Mouse (Mus musculus) ES-Bruce4 (cell line): ENCODE data around the gene Phactr4. TPM values are rescaled to one million over a fixed set of nuclear protein-coding genes. Genes with fewer than 3 reads are reported as not detected.

ENCODE experiments used
- H3K27ac ChIP-seq: 2 replicates; pipeline ENCODE4 v1.5.1; 2012; ENCODE audit warnings: low read length, inconsistent platforms; ENCODE audit not compliant: insufficient read depth
- H3K27me3 ChIP-seq: 2 replicates; pipeline ENCODE4 v1.6.1; 2012; ENCODE audit warnings: mild to moderate bottlenecking, low read length, inconsistent platforms; ENCODE audit not compliant: control insufficient read depth, poor library complexity, insufficient read depth, severe bottlenecking
- H3K36me3 ChIP-seq: 2 replicates; pipeline ENCODE4 v1.6.1; 2012; ENCODE audit warnings: inconsistent platforms, mild to moderate bottlenecking, low read length, moderate library complexity; ENCODE audit not compliant: control insufficient read depth, poor library complexity, insufficient read depth, severe bottlenecking
- H3K4me1 ChIP-seq: one replicate; pipeline ENCODE4 v1.8.1; 2011; ENCODE audit warnings: low read length; ENCODE audit not compliant: control insufficient read depth, insufficient read depth
- H3K4me3 ChIP-seq: 2 replicates; pipeline ENCODE4 v1.5.1; 2011; ENCODE audit warnings: low read depth, mild to moderate bottlenecking, low read length
- H3K9ac ChIP-seq: 2 replicates; pipeline ENCODE4 v1.6.1; 2012; ENCODE audit warnings: low read depth, mild to moderate bottlenecking, inconsistent platforms; ENCODE audit not compliant: poor library complexity, severe bottlenecking
- H3K9me3 ChIP-seq: replicated peaks from 2 replicates; pipeline ENCODE4 v1.6.1; 2012; ENCODE audit warnings: mild to moderate bottlenecking, low read length, inconsistent platforms; ENCODE audit not compliant: control insufficient read depth, poor library complexity, insufficient read depth, severe bottlenecking
- CTCF ChIP-seq: IDR thresholded peaks from one replicate; pipeline ENCODE4 v1.8.1; 2011; ENCODE audit warnings: low read depth, low read length
- EP300 ChIP-seq: IDR thresholded peaks from 2 replicates; pipeline ENCODE4 v1.6.1; 2011; ENCODE audit warnings: low read depth, low read length; ENCODE audit not compliant: insufficient read depth
- POLR2A ChIP-seq: IDR thresholded peaks from one replicate; pipeline ENCODE4 v1.8.1; 2011; ENCODE audit warnings: low read length; ENCODE audit not compliant: insufficient read depth
- polyA plus RNA-seq: library from polyadenylated mRNA; stranded (reverse); fragments of >200 nt; gene quantifications from 2 replicates; pipeline ENCODE4 v1.2.4, GENCODE M21; 2011; ENCODE audit warnings: low read depth; ENCODE audit not compliant: missing spikeins, insufficient read depth, insufficient read length

Gene Phactr4
- polyA plus RNA-seq, 1 experiment = 31.5 TPM

GRCm38 (mm10) chr4:132345135-132345842, 77.0 kb downstream of the Phactr4 start:
- H3K27ac ChIP-seq = peak overlapping the region; percentile 10; the same call in 1 of the 2 replicates
- H3K4me3 ChIP-seq = peak overlapping the region; percentile 92
- no peaks in the 10 kb centered on the region for H3K9me3 ChIP-seq
- H3K9ac ChIP-seq = peak overlapping the region; percentile 92
- H3K27me3 ChIP-seq = no peaks in the 10 kb centered on the region
- H3K4me1 ChIP-seq = peaks cover 11% of the 10 kb centered on the region
- H3K36me3 ChIP-seq = peaks cover 3% of the 10 kb centered on the region
- no peak for TF ChIP-seq POLR2A
- peak; percentile 74 for TF ChIP-seq CTCF

GRCm38 (mm10) chr4:132344403-132345134, 77.7 kb downstream of the Phactr4 start:
- Histone ChIP-seq H3K9ac (peak overlapping the region; percentile 92), H3K36me3 (peaks cover 2% of the 10 kb centered on the region; the same call in 1 of the 2 replicates), H3K9me3 (no peaks in the 10 kb centered on the region), H3K4me3 (peak overlapping the region; percentile 92), H3K27me3 (no peaks in the 10 kb centered on the region), H3K27ac (peak overlapping the region; percentile 10; the same call in 1 of the 2 replicates), H3K4me1 (peaks cover 11% of the 10 kb centered on the region)
- TF ChIP-seq CTCF (no peak), POLR2A (no peak), EP300 (no peak)

- no peaks in the 10 kb centered on the region for H3K9me3 ChIP-seq
- no peak for TF ChIP-seq CTCF
- TF ChIP-seq EP300 = no peak
- TF ChIP-seq POLR2A = no peak
- H3K4me1 ChIP-seq = peaks cover 7% of the 10 kb centered on the region
- H3K4me3 ChIP-seq = no peak overlapping the region
- no peak overlapping the region for H3K9ac ChIP-seq
- peaks cover 20% of the 10 kb centered on the region for H3K36me3 ChIP-seq
- H3K27ac ChIP-seq = no peak overlapping the region
- no peaks in the 10 kb centered on the region for H3K27me3 ChIP-seq
Measured at GRCm38 (mm10) chr4:132341451-132341850, 80.8 kb downstream of the Phactr4 start.

GRCm38 (mm10) chr4:132338943-132339342, 83.3 kb downstream of the Phactr4 start:
- Histone ChIP-seq H3K9me3 (no peaks in the 10 kb centered on the region), H3K36me3 (peaks cover 43% of the 10 kb centered on the region), H3K27me3 (no peaks in the 10 kb centered on the region), H3K4me3 (no peak overlapping the region), H3K9ac (no peak overlapping the region), H3K27ac (no peak overlapping the region), H3K4me1 (peaks cover 7% of the 10 kb centered on the region)
- TF ChIP-seq CTCF = no peak
- no peak for TF ChIP-seq EP300
- TF ChIP-seq POLR2A = no peak

- Histone ChIP-seq H3K9me3 (no peaks in the 10 kb centered on the region), H3K27me3 (no peaks in the 10 kb centered on the region), H3K27ac (no peak overlapping the region), H3K4me3 (no peak overlapping the region), H3K9ac (no peak overlapping the region), H3K4me1 (no peaks in the 10 kb centered on the region), H3K36me3 (peaks cover 49% of the 10 kb centered on the region)
- TF ChIP-seq EP300 (no peak), CTCF (no peak), POLR2A (no peak)
Measured at GRCm38 (mm10) chr4:132332880-132333279, 89.4 kb downstream of the Phactr4 start.

GRCm38 (mm10) chr4:132331960-132332359, 90.3 kb downstream of the Phactr4 start:
- Histone ChIP-seq H3K9ac (no peak overlapping the region), H3K4me1 (no peaks in the 10 kb centered on the region), H3K27me3 (no peaks in the 10 kb centered on the region), H3K9me3 (no peaks in the 10 kb centered on the region), H3K27ac (no peak overlapping the region), H3K36me3 (peaks cover 43% of the 10 kb centered on the region), H3K4me3 (no peak overlapping the region)
- TF ChIP-seq CTCF (no peak), EP300 (no peak)
